Mouse (Mus musculus) C2C12 (cell line): ENCODE measurements around the gene Thrb. TPM values are rescaled to one million over a fixed set of nuclear protein-coding genes. Genes with fewer than 3 reads are reported as not detected.

Experiments
- H3K27me3 ChIP-seq: one replicate; pipeline ENCODE4 v1.6.1; 2011; ENCODE audit not compliant: control insufficient read depth, insufficient read depth, insufficient read length
- H3K36me3 ChIP-seq: one replicate; pipeline ENCODE4 v1.6.1; 2011; ENCODE audit not compliant: control insufficient read depth, insufficient read depth
- H3K4me3 ChIP-seq: one replicate; pipeline ENCODE4 v1.5.1; 2011; ENCODE audit warnings: mild to moderate bottlenecking, control low read depth; ENCODE audit not compliant: poor library complexity, insufficient read depth, severe bottlenecking
- H3K79me2 ChIP-seq: one replicate; pipeline ENCODE4 v1.6.1; 2011; ENCODE audit not compliant: control insufficient read depth, insufficient read depth
- H3K79me3 ChIP-seq: one replicate; pipeline ENCODE4 v1.6.1; 2011; ENCODE audit warnings: low read depth, control low read depth
- H3ac ChIP-seq: one replicate; pipeline ENCODE3; 2011; ENCODE audit warnings: low read depth; ENCODE audit not compliant: control insufficient read depth, insufficient read length
- CEBPB ChIP-seq: IDR thresholded peaks from one replicate; pipeline ENCODE4 v1.6.1; 2011; ENCODE audit warnings: low read depth, mild to moderate bottlenecking, control low read depth, moderate library complexity
- CTCF ChIP-seq: IDR thresholded peaks from one replicate; pipeline ENCODE4 v1.5.1; 2011; ENCODE audit not compliant: control insufficient read depth, insufficient read depth, insufficient read length
- FOSL1 ChIP-seq: IDR thresholded peaks from one replicate; pipeline ENCODE4 v1.8.0; 2011; ENCODE audit warnings: mild to moderate bottlenecking, low read length; ENCODE audit not compliant: poor library complexity, insufficient read depth, severe bottlenecking
- MAX ChIP-seq: IDR thresholded peaks from one replicate; pipeline ENCODE4 v1.6.1; 2011; ENCODE audit warnings: mild to moderate bottlenecking, control low read depth
- MYOD1 ChIP-seq: IDR thresholded peaks from one replicate; pipeline ENCODE4 v1.6.1; 2011; ENCODE audit warnings: low read depth; ENCODE audit not compliant: control insufficient read depth, insufficient read length
- MYOG ChIP-seq: IDR thresholded peaks from one replicate; pipeline ENCODE4 v1.6.1; 2011; ENCODE audit not compliant: control insufficient read depth, insufficient read length; ENCODE audit errors: extremely low read depth
- USF1 ChIP-seq: IDR thresholded peaks from one replicate; pipeline ENCODE4 v1.6.1; 2011; ENCODE audit warnings: low read depth, mild to moderate bottlenecking, control low read depth, moderate library complexity
- polyA plus RNA-seq: library from polyadenylated mRNA; unstranded; fragments of >200 nt; fragmentation: generic; extraction: Trizol; gene quantifications from one replicate; pipeline ENCODE4 v1.2.1, GENCODE M21; 2012; ENCODE audit warnings: missing spikeins

The Thrb gene
- polyA plus RNA-seq, 1 experiment, result 0.01 TPM

- TF ChIP-seq CEBPB (no peak), FOSL1 (no peak), CTCF (no peak), MYOG (no peak), MAX (no peak), MYOD1 (no peak), USF1 (no peak)
Observed at GRCm38 (mm10) chr14:17906931-17907330, 246.9 kb downstream of the Thrb start.

GRCm38 (mm10) chr14:17911157-17911556, 251.1 kb downstream of the Thrb start:
- Histone ChIP-seq H3K36me3 (no peaks in the 10 kb centered on the region), H3K27me3 (no peaks in the 10 kb centered on the region), H3K79me2 (no peaks in the 10 kb centered on the region), H3ac (no peak overlapping the region), H3K4me3 (no peak overlapping the region), H3K79me3 (no peaks in the 10 kb centered on the region)
- TF ChIP-seq USF1, result no peak

More at GRCm38 (mm10) chr14:17906931-17907330, 246.9 kb downstream of the Thrb start:
- H3K27me3 ChIP-seq, result no peaks in the 10 kb centered on the region
- no peaks in the 10 kb centered on the region for H3K79me2 ChIP-seq
- H3K36me3 ChIP-seq, result no peaks in the 10 kb centered on the region
- no peak overlapping the region for H3ac ChIP-seq
- H3K79me3 ChIP-seq, result no peaks in the 10 kb centered on the region
- no peak overlapping the region for H3K4me3 ChIP-seq

GRCm38 (mm10) chr14:17912573-17913207, 252.6 kb downstream of the Thrb start:
- H3K4me3 ChIP-seq, result no peak overlapping the region
- no peaks in the 10 kb centered on the region for H3K36me3 ChIP-seq
- no peaks in the 10 kb centered on the region for H3K27me3 ChIP-seq
- no peak for TF ChIP-seq MAX
- no peak for TF ChIP-seq MYOG
- no peak for TF ChIP-seq MYOD1
- no peak for TF ChIP-seq FOSL1
- TF ChIP-seq CEBPB, result no peak
- TF ChIP-seq CTCF, result no peak
- TF ChIP-seq USF1, result no peak
- H3K79me2 ChIP-seq, result no peaks in the 10 kb centered on the region
- no peaks in the 10 kb centered on the region for H3K79me3 ChIP-seq
- H3ac ChIP-seq, result no peak overlapping the region

- H3K79me3 ChIP-seq, result no peaks in the 10 kb centered on the region
- no peaks in the 10 kb centered on the region for H3K36me3 ChIP-seq
- no peaks in the 10 kb centered on the region for H3K79me2 ChIP-seq
- H3K27me3 ChIP-seq, result no peaks in the 10 kb centered on the region
- no peak overlapping the region for H3K4me3 ChIP-seq
- TF ChIP-seq FOSL1 (no peak), MYOG (no peak), USF1 (no peak), CTCF (no peak), CEBPB (no peak), MAX (no peak), MYOD1 (no peak)
- no peak overlapping the region for H3ac ChIP-seq
Observed at GRCm38 (mm10) chr14:17915556-17915955, 255.5 kb downstream of the Thrb start.

- TF ChIP-seq MYOD1 (no peak), CEBPB (no peak), USF1 (no peak), MYOG (no peak), FOSL1 (no peak), CTCF (no peak), MAX (no peak)
- Histone ChIP-seq H3ac (no peak overlapping the region), H3K36me3 (no peaks in the 10 kb centered on the region), H3K4me3 (no peak overlapping the region), H3K79me2 (no peaks in the 10 kb centered on the region), H3K79me3 (no peaks in the 10 kb centered on the region), H3K27me3 (no peaks in the 10 kb centered on the region)
Observed at GRCm38 (mm10) chr14:17916651-17917050, 256.6 kb downstream of the Thrb start.
